17 mouse cellular contexts compared by ENCODE assay signal in the genomic region with DNA sequence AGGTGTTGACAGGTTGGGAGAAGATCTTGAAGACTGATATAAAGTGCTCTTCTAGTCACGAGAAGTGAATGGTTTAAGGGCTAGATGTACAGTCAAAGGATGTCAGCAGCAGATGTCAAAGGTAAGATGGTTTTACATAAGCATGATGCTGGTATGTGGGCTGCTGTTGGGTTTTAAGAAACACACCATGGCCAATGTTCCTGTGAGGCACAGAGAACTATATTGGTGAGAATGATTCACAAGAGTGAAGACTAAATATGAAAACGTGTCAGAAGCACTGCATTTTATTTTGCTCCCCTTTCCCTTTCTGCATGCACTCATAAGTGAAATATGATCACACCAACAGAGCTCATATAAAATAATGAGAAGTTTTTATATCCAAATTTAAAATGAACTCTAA.
"Had no signal": no experiment of that assay in that cellular context is flagged by ENCODE, and none has a peak within 500 bp of the region (broad histone marks: within the 10 kb centered on the region; RNA-seq: fewer than 3 reads in every experiment).

No protein-coding gene starts in this region.

- ATAC-seq: hindbrain, embryonic 16.5 days; inflammation-experienced regulatory T-cells, adult 6 months; intestine, embryonic 15.5 days; intestine, postnatal 0 days; liver, embryonic 12.5 days had no signal

- DNase-seq: gastrocnemius, adult 2 months; gastrocnemius, postnatal 10 days; gastrocnemius, postnatal 25 days; heart, adult 18-20 months; heart, postnatal 10 days; heart, postnatal 4 days; kidney, adult 18-20 months; kidney, adult 8-10 months; kidney, postnatal 10 days; kidney, postnatal 25 days; kidney, postnatal 4 days; left cerebral cortex, postnatal 4 days had no signal
